Mouse (Mus musculus) stomach, postnatal 0 days (tissue): Measurements from ENCODE around the gene Syt3.

Experiments
- CTCF ChIP-seq: IDR thresholded peaks from 2 replicates; pipeline ENCODE4 v1.5.1; 2016; ENCODE audit warnings: antibody characterized with exemption, low read depth, mild to moderate bottlenecking, moderate library complexity
- EP300 ChIP-seq: optimal IDR thresholded peaks from 2 replicates; pipeline ENCODE3; 2016; ENCODE audit warnings: antibody characterized with exemption

GRCm38 (mm10) chr7:44428171-44428950 is 44.5 kb downstream of the Syt3 start:
- no peak for TF ChIP-seq CTCF
- TF ChIP-seq EP300 = no peak
